Mouse (Mus musculus): ENCODE data around the gene Nop53. TPM values are rescaled to one million over a fixed set of nuclear protein-coding genes. Genes with fewer than 3 reads are reported as not detected.
A peak's percentile ranks its signal among the peaks of the same experiment; 100 is the strongest.

The Nop53 gene
- polyA plus RNA-seq, 1 experiment from 2014 or later = 150 TPM

DNA sequence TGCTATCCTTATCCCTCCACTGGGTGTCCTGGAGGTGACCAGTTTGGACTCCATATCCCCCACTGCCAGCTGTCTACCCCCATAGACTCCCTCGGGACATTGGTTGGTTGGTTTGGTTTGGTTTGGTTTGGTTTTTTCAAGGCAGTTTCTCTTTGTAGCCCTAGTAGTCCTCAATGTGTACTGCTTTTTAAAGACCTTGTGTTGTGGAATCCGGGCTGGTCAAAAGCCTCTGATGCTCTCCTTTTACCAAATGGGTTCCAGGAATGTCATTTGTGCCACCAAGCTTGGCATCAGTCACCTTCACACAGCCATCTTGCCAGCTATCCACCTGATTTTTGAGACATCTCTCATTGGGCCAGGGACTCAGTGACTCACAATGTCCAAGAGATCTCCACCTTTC lies 31.1 kb downstream of the Nop53 start:
- Histone ChIP-seq H3K9ac (no peak overlapping the region), H3K36me3 (ENCODE audit: poor library complexity, severe bottlenecking) (peaks cover 34% of the 10 kb centered on the region), H3K27me3 (no peaks in the 10 kb centered on the region), H3K4me2 (no peak overlapping the region), H3K4me3 (no peak overlapping the region), H3K4me1 (no peaks in the 10 kb centered on the region), H3K9me3 (replicated peaks) (no peaks in the 10 kb centered on the region), H3K27ac (no peak overlapping the region)
- no peak for ATAC-seq
- 88% methylated on average over 2 of the region's 2 CpGs for WGBS

DNA sequence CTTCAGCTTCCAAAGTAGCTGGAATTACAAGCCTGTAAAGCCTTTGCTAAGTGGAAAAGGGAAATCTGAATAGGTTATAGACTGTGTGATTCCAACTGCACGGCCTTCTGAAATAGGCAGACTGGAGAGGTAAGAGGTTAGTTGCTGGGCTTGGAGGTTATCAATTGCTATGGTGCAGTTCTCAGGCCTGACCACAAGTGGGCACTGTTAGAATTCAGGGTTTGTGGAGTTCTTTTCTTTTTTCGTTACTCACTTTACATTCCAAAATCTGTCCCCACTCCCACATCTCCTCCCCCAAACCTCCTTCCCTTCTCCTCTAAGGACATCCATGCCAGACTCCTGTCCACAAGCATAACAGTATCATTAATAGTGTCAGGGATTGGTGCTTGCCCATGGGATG lies 31.6 kb downstream of the Nop53 start:
- Histone ChIP-seq H3K4me2 (no peak overlapping the region), H3K36me3 (ENCODE audit: poor library complexity, severe bottlenecking) (peaks cover 29% of the 10 kb centered on the region), H3K4me3 (no peak overlapping the region), H3K9me3 (replicated peaks) (no peaks in the 10 kb centered on the region), H3K4me1 (no peaks in the 10 kb centered on the region), H3K9ac (no peak overlapping the region), H3K27me3 (no peaks in the 10 kb centered on the region), H3K27ac (no peak overlapping the region)
- 46% methylated on average over 2 of the region's 2 CpGs for WGBS
- ATAC-seq = no peak

DNA sequence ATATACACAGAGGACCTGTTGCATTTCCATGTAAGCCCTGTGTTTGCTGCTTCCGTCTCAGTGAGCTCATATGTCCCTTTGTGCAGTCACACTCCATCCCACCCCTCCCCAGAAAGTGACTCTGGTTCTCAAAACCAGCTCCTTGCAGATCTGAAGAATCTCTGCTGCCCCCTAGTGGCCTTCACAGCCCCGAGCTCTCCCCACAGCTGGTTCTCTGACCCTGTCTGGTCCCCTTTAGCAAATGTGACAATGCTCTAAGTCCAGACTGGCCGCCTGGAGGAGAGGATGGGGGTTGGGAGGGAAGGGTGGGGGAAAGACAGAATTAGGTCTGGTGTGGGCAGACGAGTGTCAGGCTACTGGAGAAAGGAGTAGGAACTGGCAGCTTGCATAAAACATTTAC lies 33.7 kb downstream of the Nop53 start:
- Histone ChIP-seq H3K27me3 (no peaks in the 10 kb centered on the region), H3K27ac (no peak overlapping the region), H3K9ac (no peak overlapping the region), H3K9me3 (replicated peaks) (no peaks in the 10 kb centered on the region), H3K4me2 (no peak overlapping the region), H3K4me1 (no peaks in the 10 kb centered on the region), H3K4me3 (no peak overlapping the region), H3K36me3 (ENCODE audit: poor library complexity, severe bottlenecking) (peaks cover 11% of the 10 kb centered on the region)
- peak; percentile 69 for ATAC-seq
- WGBS = 1% methylated on average over 4 of the region's 4 CpGs

DNA sequence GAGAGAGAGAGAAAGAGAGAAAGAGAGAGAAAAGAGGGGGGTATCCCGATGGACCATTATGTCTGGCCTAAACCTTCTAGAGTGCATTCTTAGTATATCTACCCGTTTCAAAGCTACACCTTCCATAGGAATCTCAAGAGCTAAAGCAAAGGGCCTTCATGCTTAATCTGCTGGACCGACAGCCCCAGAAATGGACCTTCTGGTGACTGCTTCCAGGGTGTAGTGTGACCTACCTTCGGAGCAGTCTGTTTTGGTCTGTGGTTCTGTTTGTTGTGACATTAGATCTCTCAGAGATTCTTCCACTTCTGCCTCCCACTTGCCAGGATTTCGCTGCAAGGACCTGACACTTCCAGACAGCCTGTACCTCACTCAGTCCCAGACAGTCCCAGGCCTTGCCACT lies 35.4 kb downstream of the Nop53 start:
- 88% methylated on average over 5 of the region's 5 CpGs for WGBS
- Histone ChIP-seq H3K27me3 (no peaks in the 10 kb centered on the region), H3K4me3 (no peak overlapping the region), H3K27ac (no peak overlapping the region), H3K36me3 (ENCODE audit: poor library complexity, severe bottlenecking) (no peaks in the 10 kb centered on the region), H3K4me2 (no peak overlapping the region), H3K9me3 (replicated peaks) (no peaks in the 10 kb centered on the region), H3K9ac (no peak overlapping the region), H3K4me1 (no peaks in the 10 kb centered on the region)
- ATAC-seq = no peak

DNA sequence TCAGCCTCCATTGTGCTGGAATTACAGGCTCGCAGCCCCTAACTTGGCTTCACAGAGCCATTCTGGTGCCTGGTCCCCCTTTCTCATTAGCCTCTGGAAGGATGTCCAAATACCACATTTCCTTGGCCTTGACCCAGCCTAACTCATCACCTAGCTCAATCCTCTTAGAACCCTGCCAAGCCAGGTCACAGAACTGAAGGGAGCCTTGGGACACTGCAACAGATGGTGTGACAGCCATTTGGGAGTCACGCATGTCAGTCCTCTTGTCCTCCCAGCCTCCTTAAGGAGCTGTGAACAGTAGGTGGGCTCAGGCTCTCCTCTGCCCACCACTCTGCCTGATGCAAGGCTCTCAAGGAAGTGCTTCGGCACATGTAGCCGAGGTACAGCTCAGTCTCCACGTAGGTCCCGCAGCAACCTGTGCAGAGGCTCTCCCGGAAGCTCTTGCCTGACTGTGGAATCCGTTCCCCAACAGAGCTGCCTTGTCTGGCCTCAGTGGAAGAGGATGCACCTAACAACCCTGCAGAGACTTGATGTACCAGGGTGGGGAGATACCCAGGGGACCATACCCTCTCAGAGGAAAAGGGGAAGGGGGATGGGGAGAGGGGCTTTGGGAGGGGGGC lies 37.8 kb downstream of the Nop53 start:
- H3K36me3 ChIP-seq (ENCODE audit: poor library complexity, severe bottlenecking) = no peaks in the 10 kb centered on the region
- H3K9me3 ChIP-seq (replicated peaks) = no peaks in the 10 kb centered on the region
- ATAC-seq = no peak
- H3K4me3 ChIP-seq = no peak overlapping the region
- H3K27me3 ChIP-seq = no peaks in the 10 kb centered on the region
- H3K4me2 ChIP-seq = no peak overlapping the region
- no peak overlapping the region for H3K9ac ChIP-seq
- H3K27ac ChIP-seq = no peak overlapping the region
- no peaks in the 10 kb centered on the region for H3K4me1 ChIP-seq
- 89% methylated on average over 8 of the region's 8 CpGs for WGBS

DNA sequence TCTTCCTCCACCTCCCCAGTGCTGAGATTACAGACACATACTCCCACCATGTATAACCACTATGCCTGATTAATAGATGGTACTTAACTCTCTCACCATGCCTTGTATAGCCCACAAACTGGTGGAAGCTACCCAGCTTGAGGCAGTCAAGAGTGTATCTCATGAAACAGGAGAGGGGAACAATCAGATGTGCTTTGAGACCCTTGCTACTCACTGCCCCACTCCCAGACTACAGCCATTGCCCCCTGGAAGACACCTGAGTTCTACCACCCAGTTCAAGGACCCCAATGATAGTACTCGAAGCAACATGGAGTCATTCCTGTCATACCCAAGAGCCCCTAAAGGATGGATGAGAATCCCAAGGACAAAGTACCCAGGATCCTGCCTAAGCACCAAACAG lies 39.3 kb downstream of the Nop53 start:
- Histone ChIP-seq H3K27me3 (no peaks in the 10 kb centered on the region), H3K4me3 (no peak overlapping the region), H3K9ac (no peak overlapping the region), H3K27ac (no peak overlapping the region), H3K36me3 (ENCODE audit: poor library complexity, severe bottlenecking) (no peaks in the 10 kb centered on the region), H3K9me3 (replicated peaks) (no peaks in the 10 kb centered on the region), H3K4me1 (no peaks in the 10 kb centered on the region), H3K4me2 (no peak overlapping the region)
- no peak for ATAC-seq
- WGBS = 96% methylated on average over 1 of the region's 1 CpGs

DNA sequence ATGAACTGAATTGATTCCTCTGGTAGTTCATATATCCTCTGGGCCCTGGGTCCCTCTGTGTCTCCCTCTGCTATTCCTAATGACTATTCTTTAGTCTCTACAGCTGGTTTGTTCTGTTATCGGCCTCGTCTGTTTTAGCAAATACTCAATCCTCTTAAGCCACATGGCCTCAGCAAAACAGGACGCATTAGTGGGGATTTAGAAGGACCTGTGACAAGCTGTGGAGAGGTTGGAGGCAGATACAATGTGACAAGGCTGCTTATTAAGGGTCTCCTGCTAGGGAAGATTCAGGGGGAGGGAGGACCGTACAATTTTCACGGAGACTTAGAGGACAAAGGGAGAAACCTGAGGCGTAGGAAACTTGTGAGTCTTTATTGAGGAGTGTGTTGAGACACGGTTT lies 40.0 kb downstream of the Nop53 start:
- no peak overlapping the region for H3K4me2 ChIP-seq
- ATAC-seq = no peak
- H3K4me3 ChIP-seq = no peak overlapping the region
- WGBS = 55% methylated on average over 7 of the region's 7 CpGs
- no peaks in the 10 kb centered on the region for H3K4me1 ChIP-seq
- H3K36me3 ChIP-seq (ENCODE audit: poor library complexity, severe bottlenecking) = no peaks in the 10 kb centered on the region
- no peak overlapping the region for H3K9ac ChIP-seq
- no peaks in the 10 kb centered on the region for H3K9me3 ChIP-seq (replicated peaks)
- H3K27me3 ChIP-seq = no peaks in the 10 kb centered on the region
- no peak overlapping the region for H3K27ac ChIP-seq

DNA sequence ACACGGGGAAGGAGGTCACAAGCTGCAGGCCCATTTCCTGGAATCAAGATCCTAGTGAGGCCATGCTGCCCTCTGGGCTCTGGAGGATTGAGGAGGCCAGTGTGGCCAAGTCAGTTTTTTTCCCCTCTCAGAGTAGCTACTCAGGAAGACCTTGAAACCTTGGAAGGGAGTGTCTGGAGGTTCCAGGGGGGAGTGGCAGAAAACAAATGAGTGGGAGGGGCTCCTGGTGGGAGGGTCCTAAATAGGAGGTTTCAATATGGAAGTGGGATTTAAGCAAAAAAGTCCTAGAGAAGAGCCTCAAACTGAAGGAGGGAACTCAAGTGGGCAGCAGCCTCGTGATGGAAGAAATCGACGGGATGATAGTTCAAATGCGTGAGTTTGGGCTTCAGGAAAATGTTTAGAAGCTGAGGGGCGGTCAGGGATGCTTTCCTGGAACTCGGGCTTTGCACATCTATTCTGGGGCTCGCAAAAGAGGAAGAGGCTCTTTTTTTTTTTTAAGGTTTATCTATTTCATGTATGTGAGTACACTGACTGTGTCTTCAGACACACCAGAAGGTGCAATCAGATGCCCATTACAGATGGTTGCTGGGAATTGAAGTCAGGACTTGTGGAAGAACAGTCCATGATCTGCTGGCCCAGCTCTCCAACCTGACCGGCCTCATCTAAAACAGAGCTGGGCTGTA lies 44.4 kb downstream of the Nop53 start:
- Histone ChIP-seq H3K36me3 (ENCODE audit: poor library complexity, severe bottlenecking) (no peaks in the 10 kb centered on the region), H3K27me3 (no peaks in the 10 kb centered on the region), H3K9me3 (replicated peaks) (no peaks in the 10 kb centered on the region), H3K9ac (no peak overlapping the region), H3K4me3 (no peak overlapping the region), H3K4me2 (no peak overlapping the region), H3K27ac (no peak overlapping the region), H3K4me1 (no peaks in the 10 kb centered on the region)
- ATAC-seq = no peak
- 81% methylated on average over 9 of the region's 9 CpGs for WGBS

DNA sequence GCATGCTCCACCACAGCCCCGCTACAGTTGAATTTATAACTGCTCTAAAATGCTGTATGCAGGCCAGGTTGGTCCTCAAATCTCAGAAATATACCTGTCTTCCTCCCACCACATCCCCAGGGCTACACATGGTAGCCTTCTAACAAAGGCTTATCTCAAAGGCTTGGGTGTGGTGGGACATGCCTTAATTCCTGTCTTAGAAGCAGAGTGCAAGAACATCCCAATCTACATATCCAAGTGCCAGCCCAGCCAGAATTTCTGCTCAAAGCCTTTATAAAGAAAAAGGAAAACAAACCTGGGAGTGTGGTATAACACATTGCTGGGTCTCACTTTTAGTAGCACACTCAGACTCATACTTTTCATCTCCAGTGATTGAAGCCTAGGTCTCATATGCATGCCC lies 51.6 kb downstream of the Nop53 start:
- H3K9me3 ChIP-seq (replicated peaks) = no peaks in the 10 kb centered on the region
- no peak overlapping the region for H3K27ac ChIP-seq
- H3K4me1 ChIP-seq = no peaks in the 10 kb centered on the region
- no peaks in the 10 kb centered on the region for H3K27me3 ChIP-seq
- H3K4me3 ChIP-seq = no peak overlapping the region
- H3K4me2 ChIP-seq = no peak overlapping the region
- no peak for ATAC-seq
- 75% methylated on average over 1 of the region's 1 CpGs for WGBS
- no peak overlapping the region for H3K9ac ChIP-seq
- H3K36me3 ChIP-seq (ENCODE audit: poor library complexity, severe bottlenecking) = no peaks in the 10 kb centered on the region

Other genes starting within 250 kb of the Nop53 start
- not detected in 2 replicates for gene Obox5, start 195.9 kb downstream of the Nop53 start, polyA plus RNA-seq (2015; fragmentation: Nextera tagmentation; extraction: Ambion mirVana)
- gene Obox6, start 106.4 kb downstream of the Nop53 start, polyA plus RNA-seq (2015; fragmentation: Nextera tagmentation; extraction: Ambion mirVana) = not detected in 2 replicates
- not detected in 2 replicates for gene Crx, start 66.1 kb downstream of the Nop53 start, polyA plus RNA-seq (2015; fragmentation: Nextera tagmentation; extraction: Ambion mirVana)
- not detected in 2 replicates for gene Crxos, start 63.5 kb downstream of the Nop53 start, polyA plus RNA-seq (2015; fragmentation: Nextera tagmentation; extraction: Ambion mirVana)
- gene Selenow, start 23.7 kb downstream of the Nop53 start, polyA plus RNA-seq (2015; fragmentation: Nextera tagmentation; extraction: Ambion mirVana) = 1,237 and 1,357 TPM in 2 replicates
- gene Ehd2, start 21.5 kb upstream of the Nop53 start, polyA plus RNA-seq (2015; fragmentation: Nextera tagmentation; extraction: Ambion mirVana) = 3.6 and 4.4 TPM in 2 replicates
- 8.4 and 8.5 TPM in 2 replicates for gene Bicra, start 101.8 kb upstream of the Nop53 start, polyA plus RNA-seq (2015; fragmentation: Nextera tagmentation; extraction: Ambion mirVana)
- not detected in 2 replicates for gene Zfp541, start 115.7 kb upstream of the Nop53 start, polyA plus RNA-seq (2015; fragmentation: Nextera tagmentation; extraction: Ambion mirVana)
- 166 and 186 TPM in 2 replicates for gene Napa, start 152.4 kb upstream of the Nop53 start, polyA plus RNA-seq (2015; fragmentation: Nextera tagmentation; extraction: Ambion mirVana)
- gene Kptn, start 173.8 kb upstream of the Nop53 start, polyA plus RNA-seq (2015; fragmentation: Nextera tagmentation; extraction: Ambion mirVana) = 37.2 and 38.4 TPM in 2 replicates
- 0.67 and 0.68 TPM in 2 replicates for gene Slc8a2, start 183.8 kb upstream of the Nop53 start, polyA plus RNA-seq (2015; fragmentation: Nextera tagmentation; extraction: Ambion mirVana)
- 96.9 and 104 TPM in 2 replicates for gene Meis3, start 229.0 kb upstream of the Nop53 start, polyA plus RNA-seq (2015; fragmentation: Nextera tagmentation; extraction: Ambion mirVana)